Mouse (Mus musculus) lung, postnatal 25 days (tissue): ENCODE measurements at regions not wholly inside any gene's neighbourhood (a gene's known extent, or its start where the extent isn't known, plus 50 kb on each side); places are given as distances from the start of the nearest gene placed in this dataset.

Experiments used
- DNase-seq: peaks from one replicate; pipeline ENCODE4 v3.0.0; 2022; ENCODE audit warnings: low spot score

- no peak for DNase-seq
Observed at GRCm38 (mm10) chr10:51970113-51970512, 52.2 kb upstream of the Vgll2 start.
